Mouse (Mus musculus) limb, embryonic 11.5 days (tissue): Measurements from ENCODE around the gene Igll1. TPM values are rescaled to one million over a fixed set of nuclear protein-coding genes. Genes with fewer than 3 reads are reported as not detected.

ENCODE experiments used
- ATAC-seq: fragments of 200-750 bp; cut with Nextera tagmentation; 2 replicates; pipeline ENCODE4 v1.8.0; 2017; ENCODE audit warnings: low read depth; ENCODE audit not compliant: insufficient number of reproducible peaks, low FRiP score, low TSS enrichment
- DNase-seq: peaks from one replicate; pipeline ENCODE4 v3.0.0-alpha.2; 2015; ENCODE audit warnings: low spot score
- H3K27ac ChIP-seq: fragments of 300-500 bp; sonication (generic); replicated peaks from 2 replicates; pipeline ENCODE4 v1.5.1; 2014; ENCODE audit warnings: low read depth, mild to moderate bottlenecking, low read length
- H3K27me3 ChIP-seq: fragments of 300-500 bp; sonication (generic); 2 replicates; pipeline ENCODE4 v1.6.1; 2014; ENCODE audit warnings: mild to moderate bottlenecking, low read length, mixed read lengths; ENCODE audit not compliant: control insufficient read depth, insufficient read depth
- H3K36me3 ChIP-seq: fragments of 300-500 bp; sonication (generic); 2 replicates; pipeline ENCODE4 v1.6.1; 2014; ENCODE audit warnings: mild to moderate bottlenecking, low read length, moderate library complexity, mixed read lengths; ENCODE audit not compliant: control insufficient read depth, insufficient read depth
- H3K4me1 ChIP-seq: fragments of 300-500 bp; sonication (generic); 2 replicates; pipeline ENCODE4 v1.6.1; 2014; ENCODE audit warnings: low read length, mixed read lengths; ENCODE audit not compliant: control insufficient read depth, insufficient read depth
- H3K4me2 ChIP-seq: fragments of 300-500 bp; sonication (generic); 2 replicates; pipeline ENCODE4 v1.6.1; 2014; ENCODE audit warnings: low read depth, mild to moderate bottlenecking, moderate library complexity; ENCODE audit not compliant: severe bottlenecking
- H3K4me3 ChIP-seq: fragments of 300-500 bp; sonication (generic); 2 replicates; pipeline ENCODE4 v1.5.1; 2014; ENCODE audit warnings: low read depth, low read length
- H3K9ac ChIP-seq: fragments of 300-500 bp; sonication (generic); 2 replicates; pipeline ENCODE4 v1.6.1; 2014; ENCODE audit warnings: mild to moderate bottlenecking, low read length
- H3K9me3 ChIP-seq: fragments of 300-500 bp; sonication (generic); 2 replicates; pipeline ENCODE4 v1.6.1; 2016; ENCODE audit warnings: low read length; ENCODE audit not compliant: control insufficient read depth
- WGBS: fragments of 180-500 bp; shearing (Covaris S2); extraction: QIAGEN DNeasy Blood & Tissue Kit; methylation state at CpG from one replicate; pipeline ENCODE4 v1.1.7; 2014; 5-methylcytosine and 5-hydroxymethylcytosine counted together
- polyA plus RNA-seq: library from polyadenylated mRNA; unstranded; fragments of >200 nt; fragmentation: Nextera tagmentation; extraction: Ambion mirVana; gene quantifications from 2 replicates; pipeline ENCODE4 v1.2.1, GENCODE M21; 2014

Igll1 gene
- polyA plus RNA-seq, 1 experiment from 2014 or later, result not detected

- H3K4me2 ChIP-seq, result peak within 1 kb of the TSS; percentile 78
- peak; percentile 87; the same call in 1 of the 2 replicates for ATAC-seq
- WGBS, result 6% methylated on average over 33 of the region's 33 CpGs
- H3K9me3 ChIP-seq, result no peaks in the 10 kb centered on the region
- H3K27me3 ChIP-seq, result no peaks in the 10 kb centered on the region
- H3K4me3 ChIP-seq, result peak within 1 kb of the TSS; percentile 29
- no peaks in the 10 kb centered on the region for H3K4me1 ChIP-seq
- DNase-seq, result peak; percentile 77
- peak within 1 kb of the TSS; percentile 22; the same call in 1 of the 2 replicates for H3K9ac ChIP-seq
- H3K27ac ChIP-seq, result no peak within 1 kb of the TSS
- H3K36me3 ChIP-seq, result no peaks in the 10 kb centered on the region
These were observed 34.8 kb downstream of the Igll1 start, which contains the start of gene Spag6l for GRCm38 (mm10) chr16:16828757-16829615. Gene Spag6l, minus strand, starts transcription at chr16:16829456.

GRCm38 (mm10) chr16:16826223-16826622 is 37.6 kb downstream of the Igll1 start:
- ATAC-seq, result no peak
- 96% methylated on average over 2 of the region's 2 CpGs for WGBS

GRCm38 (mm10) chr16:16825476-16825875 is 38.3 kb downstream of the Igll1 start:
- no peaks in the 10 kb centered on the region for H3K27me3 ChIP-seq
- no peak overlapping the region for H3K4me3 ChIP-seq
- no peak overlapping the region for H3K4me2 ChIP-seq
- H3K27ac ChIP-seq, result no peak overlapping the region
- no peaks in the 10 kb centered on the region for H3K9me3 ChIP-seq
- DNase-seq (no peak), ATAC-seq (no peak)
- no peaks in the 10 kb centered on the region for H3K4me1 ChIP-seq
- H3K9ac ChIP-seq, result no peak overlapping the region
- no peaks in the 10 kb centered on the region for H3K36me3 ChIP-seq
- WGBS, result 47% methylated on average over 5 of the region's 5 CpGs

More at GRCm38 (mm10) chr16:16826223-16826622, 37.6 kb downstream of the Igll1 start:
- Histone ChIP-seq H3K9me3 (no peaks in the 10 kb centered on the region), H3K36me3 (no peaks in the 10 kb centered on the region), H3K4me3 (no peak overlapping the region), H3K27me3 (no peaks in the 10 kb centered on the region), H3K27ac (no peak overlapping the region), H3K9ac (no peak overlapping the region), H3K4me1 (no peaks in the 10 kb centered on the region), H3K4me2 (no peak overlapping the region)
- no peak for DNase-seq

Other genes starting within 250 kb of the Igll1 start
- gene Olfr19, start 187.6 kb downstream of the Igll1 start, polyA plus RNA-seq, result not detected in 2 replicates
- 0.20 TPM in 1 of 2 replicates, not detected in the other for gene Spag6l, start 34.5 kb downstream of the Igll1 start, polyA plus RNA-seq
- 72.3 and 77.3 TPM in 2 replicates for gene Top3b, start 6.8 kb upstream of the Igll1 start, polyA plus RNA-seq
- 3.8 TPM in 2 replicates for gene Vpreb1, start 6.9 kb upstream of the Igll1 start, polyA plus RNA-seq
- 26.5 and 31.0 TPM in 2 replicates for gene Ppm1f, start 32.5 kb upstream of the Igll1 start, polyA plus RNA-seq
- gene Mapk1, start 119.4 kb upstream of the Igll1 start, polyA plus RNA-seq, result 171 and 172 TPM in 2 replicates
- 99.5 and 109 TPM in 2 replicates for gene Ypel1, start 205.7 kb upstream of the Igll1 start, polyA plus RNA-seq
- 146 and 150 TPM in 2 replicates for gene Ppil2, start 247.3 kb upstream of the Igll1 start, polyA plus RNA-seq